Mouse (Mus musculus): ENCODE results near the gene Irf1.

Irf1 gene

GRCm38 (mm10) chr11:53786058-53787031 is 16.5 kb downstream of the Irf1 start:
- DNase-seq: peak in 1 of 2 experiments; percentile 45

DNA sequence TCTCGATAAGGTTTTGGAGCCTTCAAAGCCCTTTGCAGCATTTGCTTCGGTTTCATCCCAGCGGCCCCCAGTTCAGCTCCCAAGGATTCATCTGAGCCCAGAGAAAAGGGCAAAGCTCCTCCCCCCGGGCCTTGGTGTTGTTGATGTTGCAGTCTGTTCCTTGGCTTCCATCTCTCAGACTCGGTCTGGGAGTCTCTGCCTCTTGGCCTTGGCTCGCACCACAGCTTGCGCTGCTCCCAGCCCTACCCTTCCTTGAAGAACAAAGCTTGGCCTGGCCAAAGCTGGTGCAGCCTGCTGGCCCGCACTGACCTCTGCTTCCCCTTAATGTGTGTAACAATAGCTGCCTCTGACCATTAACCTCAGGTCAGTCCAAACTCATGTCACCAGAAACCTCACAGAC is 18.4 kb downstream of the Irf1 start:
- peak; percentile 78 to 79 for DNase-seq

- no peak for DNase-seq
Measured at GRCm38 (mm10) chr11:53789277-53789676, 19.5 kb downstream of the Irf1 start.

DNA sequence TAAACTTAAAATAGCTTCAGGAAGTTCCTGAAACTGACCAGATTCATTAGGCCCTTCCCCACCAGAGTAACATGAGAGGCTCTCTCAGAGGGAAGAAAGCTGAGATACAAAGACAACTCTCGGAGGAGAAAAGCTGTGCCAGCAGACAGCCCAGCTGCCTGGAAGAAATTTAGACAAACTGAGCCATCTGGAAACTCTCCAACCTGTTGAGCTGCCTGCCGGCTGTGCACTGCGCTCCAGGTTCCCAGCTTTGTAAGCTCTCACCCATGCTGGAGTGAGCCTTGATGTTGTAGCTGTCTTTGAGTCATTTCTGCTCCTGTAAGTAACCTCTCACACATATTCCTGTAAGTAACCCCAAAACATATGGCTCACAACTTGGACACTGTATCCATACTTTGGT is 23.2 kb downstream of the Irf1 start:
- no peak for DNase-seq

DNA sequence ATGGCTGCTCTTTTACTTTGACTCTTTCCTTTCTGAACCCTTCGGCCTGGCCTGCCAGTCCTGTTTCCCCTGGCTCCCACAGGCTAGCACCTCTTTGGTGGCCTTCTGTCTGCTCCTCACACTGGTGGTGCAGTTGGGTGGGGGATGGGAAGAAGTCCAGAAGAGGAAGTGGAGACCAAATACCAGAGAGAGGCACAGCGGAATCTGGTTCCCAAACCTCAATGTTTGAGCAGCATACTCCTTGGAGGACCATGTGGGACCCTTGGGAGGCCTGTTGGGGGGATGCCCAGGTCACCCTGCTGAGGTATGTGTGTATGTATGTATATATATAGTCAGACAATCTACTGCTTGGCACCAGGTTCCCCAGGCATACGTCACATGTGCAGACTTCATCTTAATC is 24.2 kb downstream of the Irf1 start:
- no peak for DNase-seq

DNA sequence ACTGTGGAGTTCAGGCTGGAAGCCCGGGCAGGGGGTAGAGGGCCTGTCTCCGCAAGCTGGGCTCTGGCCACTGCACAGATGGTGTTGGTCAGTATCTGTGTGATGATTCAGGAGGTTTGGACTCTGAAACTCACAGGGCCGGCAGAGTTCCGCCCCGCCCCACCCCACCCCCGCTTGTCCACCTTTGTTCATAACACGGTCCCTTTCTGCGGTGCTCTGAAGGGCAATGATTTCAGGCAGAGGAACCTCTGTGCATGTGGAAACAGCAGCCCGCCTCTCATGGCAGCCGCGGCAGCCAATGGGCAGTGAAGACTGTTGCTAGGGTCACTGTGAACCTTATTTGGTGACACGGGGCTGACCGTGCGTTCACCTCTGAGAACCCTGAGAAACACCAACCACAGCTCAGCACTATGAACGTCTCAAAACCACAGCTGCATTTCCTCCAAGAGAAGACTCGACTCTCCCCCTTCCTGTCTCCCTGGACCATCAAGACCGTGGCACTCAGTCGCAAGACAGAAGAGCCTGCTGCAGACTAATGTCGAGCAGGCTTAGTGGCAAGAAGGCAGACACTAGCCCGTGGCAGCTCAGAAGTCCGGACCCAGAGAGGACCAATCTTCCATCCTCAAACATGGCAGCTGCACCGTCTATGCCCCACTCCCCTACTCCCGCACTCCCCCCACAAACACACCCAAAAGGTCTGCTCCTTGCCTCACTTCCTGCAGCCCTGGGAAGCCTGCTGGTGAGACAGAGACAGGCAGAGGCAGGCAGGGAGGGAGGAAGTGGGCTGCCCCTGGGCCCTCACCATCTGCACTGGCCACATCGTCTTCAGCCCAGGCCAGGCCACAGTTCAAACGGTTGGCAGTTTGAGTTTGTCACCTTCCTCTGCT is 25.1 kb downstream of the Irf1 start:
- peak; percentile 67 to 71 for DNase-seq

DNA sequence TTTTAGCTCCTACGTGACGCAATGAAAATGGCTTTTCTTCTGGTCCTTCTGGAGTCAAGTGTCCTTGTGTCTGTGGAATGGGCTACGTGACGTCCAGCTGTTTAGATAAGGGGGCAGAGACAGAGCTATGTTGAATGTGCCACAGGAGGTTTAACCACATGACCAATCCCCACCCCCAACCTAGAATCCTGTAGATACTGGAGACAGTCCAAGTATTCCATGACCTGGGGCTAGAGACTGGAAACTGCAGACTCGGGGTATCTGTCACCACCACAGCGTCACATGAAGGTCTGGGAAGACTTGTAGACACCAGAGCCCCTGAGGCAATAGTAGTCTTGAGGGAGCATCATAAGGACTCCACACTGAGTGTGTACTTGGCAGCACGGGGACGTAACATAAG is 26.0 kb downstream of the Irf1 start:
- DNase-seq: no peak

GRCm38 (mm10) chr11:53796409-53797151 is 26.8 kb downstream of the Irf1 start:
- peak; percentile 79 to 80 for DNase-seq

GRCm38 (mm10) chr11:53797386-53797920 is 27.6 kb downstream of the Irf1 start:
- DNase-seq: no peak

GRCm38 (mm10) chr11:53798041-53798711 is 28.4 kb downstream of the Irf1 start:
- no peak for DNase-seq

- no peak for DNase-seq
Measured at GRCm38 (mm10) chr11:53800036-53800435, 30.2 kb downstream of the Irf1 start.

DNA sequence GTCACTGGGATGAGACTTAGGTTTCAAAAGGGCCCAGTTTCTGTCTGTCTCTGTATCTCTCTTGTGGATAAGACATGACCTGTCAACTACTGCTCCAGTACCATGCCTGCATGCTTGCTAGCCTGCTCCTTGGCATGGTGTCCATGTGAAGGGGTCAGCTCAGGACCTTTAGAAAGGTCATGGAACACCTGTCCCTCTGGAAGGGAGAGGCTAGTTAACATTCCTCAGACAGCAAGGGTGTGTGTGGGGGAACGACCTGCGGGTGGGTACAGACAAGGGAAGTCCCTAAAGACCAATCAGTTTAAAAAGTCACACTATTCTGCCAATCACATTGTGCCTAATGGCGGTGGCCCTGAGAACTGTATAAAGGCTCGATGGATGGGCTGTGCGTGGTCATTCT is 31.2 kb downstream of the Irf1 start:
- DNase-seq: no peak

- DNase-seq: peak in 1 of 2 experiments; percentile 60
Measured at GRCm38 (mm10) chr11:53803093-53803492, 33.3 kb downstream of the Irf1 start.

GRCm38 (mm10) chr11:53803494-53803893 is 33.7 kb downstream of the Irf1 start:
- DNase-seq: no peak

DNA sequence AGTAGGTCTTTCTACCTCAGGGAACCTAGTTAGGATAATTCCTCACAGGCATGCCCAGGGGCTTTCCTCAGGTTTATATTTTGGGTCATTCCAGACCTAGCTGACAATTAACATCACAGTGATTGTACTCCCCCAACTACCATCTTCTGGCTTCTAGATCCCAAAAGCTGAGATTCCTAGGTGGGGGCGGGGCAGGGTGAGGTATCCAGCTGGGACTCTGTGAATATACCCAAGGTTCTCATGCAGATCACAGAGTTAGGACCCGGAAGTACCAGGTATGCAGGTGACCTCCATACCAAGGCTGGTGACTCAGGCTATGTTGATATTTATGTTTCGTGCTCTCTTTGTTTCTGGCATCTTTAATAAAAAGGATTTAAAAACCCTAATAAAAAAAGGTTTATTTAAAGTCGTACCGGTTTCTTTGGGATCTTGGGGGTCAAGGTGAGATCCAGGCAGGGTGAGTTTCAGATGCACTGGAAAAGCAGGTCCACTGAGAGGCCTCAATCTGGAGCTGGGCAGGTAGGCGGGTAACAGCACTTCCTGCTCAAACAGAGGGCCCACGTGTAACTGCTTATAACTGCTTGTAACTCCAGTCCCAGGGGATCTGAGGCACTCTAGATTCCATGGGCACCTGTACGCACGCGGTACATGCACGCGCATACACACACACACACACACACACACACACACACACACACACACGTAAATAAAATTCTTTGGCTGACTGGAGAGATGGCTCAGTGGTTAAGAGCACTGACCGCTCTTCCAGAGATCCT is 34.9 kb downstream of the Irf1 start:
- no peak for DNase-seq

- DNase-seq: peak; percentile 68 to 79
Measured at GRCm38 (mm10) chr11:53805786-53806185, 36.0 kb downstream of the Irf1 start.

DNA sequence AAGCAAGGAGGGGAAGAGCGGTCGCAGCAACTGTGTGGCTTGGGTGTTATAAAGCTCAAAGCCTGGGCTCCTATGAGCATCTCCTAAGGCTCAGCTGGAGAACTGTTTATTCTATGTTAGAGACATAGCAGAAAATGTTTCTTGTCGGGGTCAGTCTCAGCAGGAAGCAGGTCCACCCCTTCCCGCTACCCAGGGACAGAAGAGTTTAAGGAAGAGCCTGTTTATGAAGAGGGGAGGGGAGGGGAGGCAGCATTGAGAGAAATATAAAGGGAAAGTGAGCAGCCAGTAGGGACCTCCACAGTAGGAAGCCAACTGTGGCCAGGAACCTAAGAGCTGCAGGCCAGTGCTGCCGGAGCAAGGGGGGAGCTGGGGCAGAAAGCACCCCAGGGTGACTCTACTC is 39.5 kb downstream of the Irf1 start:
- no peak for DNase-seq

- DNase-seq: no peak
Measured at GRCm38 (mm10) chr11:53810156-53810555, 40.3 kb downstream of the Irf1 start.

DNA sequence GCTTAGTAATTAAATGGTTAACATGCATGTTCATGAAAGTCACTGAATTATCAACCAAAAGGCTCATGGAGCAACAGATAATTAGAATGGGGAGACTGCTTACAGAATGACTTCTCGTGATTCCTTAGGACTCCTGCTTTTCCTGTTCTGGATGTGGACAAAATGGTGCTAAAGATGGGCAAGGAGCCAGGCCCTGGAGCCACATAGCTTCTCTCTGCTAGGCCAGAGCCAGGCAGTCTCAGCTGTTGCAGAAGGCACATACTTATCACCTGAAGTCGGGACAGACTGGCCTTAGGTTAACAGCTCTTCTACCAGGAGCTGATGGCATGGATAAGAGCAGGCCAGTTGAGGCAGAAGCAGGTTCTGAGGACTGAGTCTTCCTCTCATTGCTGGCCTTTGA is 40.9 kb downstream of the Irf1 start:
- peak in 1 of 2 experiments; percentile 53 for DNase-seq

- DNase-seq: no peak
Measured at GRCm38 (mm10) chr11:53811312-53811711, 41.5 kb downstream of the Irf1 start.
